ENCODE assay signal across 8 mouse cellular contexts in the genomic region with DNA sequence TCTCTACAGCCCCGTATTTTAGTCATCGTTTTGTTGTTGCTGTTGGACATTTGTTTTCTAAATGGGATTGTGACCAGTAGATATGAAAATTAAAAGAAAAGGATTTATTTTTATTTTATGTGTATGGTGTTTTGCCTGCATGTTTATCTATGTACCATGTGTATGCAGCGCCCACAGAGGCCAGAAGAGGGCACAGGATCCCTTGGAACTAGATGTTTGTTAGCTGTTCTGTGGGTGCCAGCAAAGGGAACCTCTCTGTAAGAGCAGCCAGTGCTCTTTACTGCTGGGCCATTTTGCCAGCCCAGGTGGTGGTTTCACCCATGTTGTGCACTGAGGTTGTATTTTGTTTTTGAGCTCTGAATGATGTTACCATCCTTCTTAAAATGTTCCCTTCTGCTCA. TPM values are rescaled to one million over a fixed set of nuclear protein-coding genes. Genes with fewer than 3 reads are reported as not detected.
DNase-seq lines count a peak whose midpoint lies in the region; ATAC-seq and TF ChIP-seq lines count a peak whose summit lies in the region.

No protein-coding gene starts in this region.

- no peak overlapping the region for H3K4me3 ChIP-seq in lung, postnatal 0 days (ENCODE audit: low read depth, low read length)
- H3K4me3 ChIP-seq in stomach, postnatal 0 days (ENCODE audit: low read depth, low read length) = no peak overlapping the region

- ATAC-seq in CD4-positive, CD25-positive, alpha-beta regulatory T cell, adult 4 months = no peak
- ATAC-seq in lung, postnatal 0 days = no peak
- no peak for ATAC-seq in stomach, postnatal 0 days (ENCODE audit: low FRiP score, low TSS enrichment)

- H3K36me3 ChIP-seq in lung, postnatal 0 days (ENCODE audit: insufficient read depth, low read length) = no peaks in the 10 kb centered on the region
- H3K36me3 ChIP-seq in stomach, postnatal 0 days (ENCODE audit: control insufficient read depth, insufficient read depth, low read length) = no peaks in the 10 kb centered on the region

- H3K9ac ChIP-seq in lung, postnatal 0 days (replicated peaks; ENCODE audit: low read depth) = no peak overlapping the region
- no peak overlapping the region for H3K9ac ChIP-seq in stomach, postnatal 0 days (ENCODE audit: low read length)

- H3K9me3 ChIP-seq in lung, postnatal 0 days (ENCODE audit: low read length) = no peaks in the 10 kb centered on the region
- H3K9me3 ChIP-seq in stomach, postnatal 0 days (ENCODE audit: control insufficient read depth, low read length) = no peaks in the 10 kb centered on the region

- no peaks in the 10 kb centered on the region; the same call in 1 of the 2 replicates for H3K27me3 ChIP-seq in lung, postnatal 0 days (replicated peaks; ENCODE audit: insufficient read depth, low read length)
- H3K27me3 ChIP-seq in stomach, postnatal 0 days (ENCODE audit: control insufficient read depth, insufficient read depth, low read length) = no peaks in the 10 kb centered on the region

- 63% methylated on average over 3 of the region's 3 CpGs for WGBS in lung, postnatal 0 days
- WGBS in stomach, postnatal 0 days = 58% methylated on average over 3 of the region's 3 CpGs

- no peaks in the 10 kb centered on the region for H3K4me1 ChIP-seq in lung, postnatal 0 days (ENCODE audit: insufficient read depth, low read depth, low read length)
- H3K4me1 ChIP-seq in stomach, postnatal 0 days (replicated peaks; ENCODE audit: control insufficient read depth, insufficient read depth) = no peaks in the 10 kb centered on the region

- H3K4me2 ChIP-seq in lung, postnatal 0 days (replicated peaks; ENCODE audit: low read depth, low read length) = no peak overlapping the region
- no peak overlapping the region for H3K4me2 ChIP-seq in stomach, postnatal 0 days (replicated peaks; ENCODE audit: low read depth)

- DNase-seq in CD4-positive, CD25-positive, alpha-beta regulatory T cell, adult 2 months (ENCODE audit: low read depth, low spot score) = peak; percentile 18
- peak; percentile 44 for DNase-seq in ovary, postnatal 14 days (ENCODE audit: low spot score)
- DNase-seq in ovary, postnatal 10 days (ENCODE audit: low spot score) = no peak
- peak; percentile 24 for DNase-seq in embryo, embryonic 9.5 days (ENCODE audit: extremely low spot score)
- DNase-seq in kidney, postnatal 36 days = peak; percentile 41 to 79
- DNase-seq in lung, postnatal 0 days (ENCODE audit: low spot score) = peak; percentile 60
- DNase-seq in stomach, postnatal 0 days (ENCODE audit: low spot score) = peak; percentile 60

- no peak overlapping the region for H3K27ac ChIP-seq in lung, postnatal 0 days (ENCODE audit: low read length)
- no peak overlapping the region for H3K27ac ChIP-seq in stomach, postnatal 0 days (replicated peaks)

- TF ChIP-seq CTCF in lung, postnatal 0 days (IDR thresholded peaks at IDR 0.05) = peak; percentile 79
- TF ChIP-seq CTCF in stomach, postnatal 0 days (IDR thresholded peaks at IDR 0.05; ENCODE audit: low read depth) = peak; percentile 85

- no peak for TF ChIP-seq EP300 in lung, postnatal 0 days (IDR thresholded peaks at IDR 0.05)
- TF ChIP-seq EP300 in stomach, postnatal 0 days (optimal IDR thresholded peaks at IDR 0.05) = no peak

RNA-seq across cellular contexts. Expression of gene Asb1, which starts 33.9 kb away (rescaled TPM):
- 1 to 10 TPM; 2.6 to 3.6 TPM for polyA plus RNA-seq in CD4-positive, CD25-positive, alpha-beta regulatory T cell, adult 4 months (2017; shearing (Covaris generic))
- 4.2 and 4.6 TPM in 2 replicates for polyA plus RNA-seq in lung, postnatal 0 days (2015; fragmentation: Nextera tagmentation; extraction: Ambion mirVana)
- 1.6 and 2.3 TPM in 2 replicates for polyA plus RNA-seq in stomach, postnatal 0 days (2015; fragmentation: Nextera tagmentation; extraction: Ambion mirVana)
